Mouse (Mus musculus): ENCODE results near the gene F13b.

DNA sequence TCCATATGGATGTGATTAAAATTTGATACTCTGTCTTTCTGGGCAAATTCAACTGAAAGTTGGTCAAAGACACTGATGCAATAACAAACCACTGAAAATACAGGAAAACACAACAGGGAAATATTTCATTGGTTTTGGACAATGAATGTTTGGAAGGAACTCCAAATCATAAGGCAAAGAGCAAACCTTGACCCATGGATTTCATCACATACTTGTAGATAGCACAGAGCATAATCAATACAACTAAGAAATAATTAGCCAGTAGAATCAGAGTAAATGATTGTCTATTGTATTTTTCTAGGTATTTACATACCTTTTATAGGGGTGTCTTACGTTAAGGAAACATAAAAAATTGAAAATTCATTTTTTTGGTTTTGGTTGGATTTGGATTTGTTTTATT, 47.0 kb downstream of the F13b start:
- no peak for TF ChIP-seq POLR2A (IDR thresholded peaks at IDR 0.05; ENCODE audit: low read depth, low read length)
- no peak for TF ChIP-seq CTCF (IDR thresholded peaks at IDR 0.05; ENCODE audit: extremely low read depth, insufficient read depth, insufficient read length, insufficient replicate concordance)

All from spleen, adult 2 months (tissue).